Mouse (Mus musculus): Measurements from ENCODE around the gene Cyth3. TPM values are rescaled to one million over a fixed set of nuclear protein-coding genes. Genes with fewer than 3 reads are reported as not detected.
A peak's percentile ranks its signal among the peaks of the same experiment; 100 is the strongest.

Gene Cyth3
- polyA plus RNA-seq, 1 experiment from 2014 or later: 39.8 TPM

DNA sequence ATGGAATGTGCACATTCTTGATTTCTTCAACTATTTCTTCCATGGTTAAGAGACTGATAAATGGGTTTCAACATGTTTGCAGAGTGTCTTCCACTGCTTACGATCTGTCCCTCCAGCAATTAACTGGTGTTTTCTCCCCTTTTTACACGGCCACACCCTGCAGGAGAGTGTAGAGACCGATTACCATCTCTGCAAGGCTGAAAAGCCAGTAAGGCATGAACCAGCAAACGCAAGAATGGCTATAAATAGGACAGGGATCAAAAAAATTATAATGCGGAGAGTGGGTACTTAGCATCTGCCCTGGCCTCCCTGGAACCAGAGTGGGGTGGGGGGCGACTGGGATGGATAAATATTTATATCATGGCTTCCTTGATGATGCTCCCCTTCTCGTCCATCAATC is 3.7 kb upstream of the Cyth3 start:
- H3K4me3 ChIP-seq: no peak overlapping the region
- 71% methylated on average over 7 of the region's 7 CpGs for WGBS
- H3K4me1 ChIP-seq: peaks cover 25% of the 10 kb centered on the region
- no peak overlapping the region for H3K9ac ChIP-seq
- H3K9me3 ChIP-seq (replicated peaks): no peaks in the 10 kb centered on the region
- H3K27ac ChIP-seq: no peak overlapping the region
- ATAC-seq (ENCODE audit: low FRiP score): no peak
- H3K27me3 ChIP-seq: no peaks in the 10 kb centered on the region
- H3K4me2 ChIP-seq (replicated peaks): no peak overlapping the region
- no peaks in the 10 kb centered on the region for H3K36me3 ChIP-seq

DNA sequence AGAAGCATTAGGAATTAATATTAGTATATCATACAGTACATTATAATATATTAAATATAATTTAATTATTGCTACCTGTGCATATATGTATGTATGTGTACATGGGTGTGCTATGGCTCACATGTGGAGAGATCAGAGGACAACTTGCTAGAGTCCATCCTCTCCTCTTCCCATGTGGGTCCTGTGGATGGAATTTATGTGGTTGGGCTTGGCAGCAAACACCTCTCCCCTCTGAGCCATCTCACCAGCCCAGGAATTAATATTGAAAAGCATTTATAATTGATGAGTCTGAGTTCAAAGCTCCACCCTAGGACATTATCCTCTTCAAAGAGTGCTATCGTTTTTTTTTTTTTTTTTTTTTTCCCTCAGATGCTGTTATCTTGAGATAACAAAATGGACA is 2.1 kb upstream of the Cyth3 start:
- ATAC-seq (ENCODE audit: low FRiP score): no peak
- H3K4me2 ChIP-seq (replicated peaks): no peak overlapping the region
- no peak overlapping the region for H3K9ac ChIP-seq
- H3K9me3 ChIP-seq (replicated peaks): no peaks in the 10 kb centered on the region
- 29% methylated on average over 1 of the region's 1 CpGs for WGBS
- H3K36me3 ChIP-seq: no peaks in the 10 kb centered on the region
- no peaks in the 10 kb centered on the region for H3K27me3 ChIP-seq
- no peak overlapping the region for H3K4me3 ChIP-seq
- peaks cover 31% of the 10 kb centered on the region for H3K4me1 ChIP-seq
- H3K27ac ChIP-seq: no peak overlapping the region

DNA sequence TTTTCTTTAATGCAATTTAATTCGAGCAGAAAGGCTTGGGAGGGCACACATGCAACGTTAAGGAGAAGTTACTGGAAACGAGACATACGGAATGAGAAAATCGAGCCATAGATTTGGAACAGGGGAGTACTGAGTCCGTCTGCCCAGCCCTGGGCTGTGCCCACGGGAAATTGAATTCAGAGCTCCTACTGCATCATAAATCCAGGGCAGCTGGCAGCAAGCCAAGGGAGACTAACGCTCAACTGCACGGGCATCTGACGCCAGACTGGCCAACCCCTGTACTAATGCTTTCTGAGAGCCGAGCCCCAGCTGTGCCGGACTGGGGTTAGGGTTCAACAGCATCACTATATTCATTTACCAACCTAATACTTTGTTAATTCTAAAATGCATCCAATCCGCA is 1.3 kb upstream of the Cyth3 start:
- H3K36me3 ChIP-seq: no peaks in the 10 kb centered on the region
- 39% methylated on average over 13 of the region's 13 CpGs for WGBS
- 0 out of 2 replicates have a peak overlapping the region, but pooled peaks have one; percentile 15 for H3K4me2 ChIP-seq (replicated peaks)
- peak; percentile 43; the same call in 1 of the 2 replicates for ATAC-seq (ENCODE audit: low FRiP score)
- H3K27me3 ChIP-seq: no peaks in the 10 kb centered on the region
- H3K27ac ChIP-seq: 0 out of 2 replicates have a peak overlapping the region, but pooled peaks have one; percentile 3
- H3K4me3 ChIP-seq: no peak overlapping the region
- peaks cover 37% of the 10 kb centered on the region for H3K4me1 ChIP-seq
- no peaks in the 10 kb centered on the region for H3K9me3 ChIP-seq (replicated peaks)
- H3K9ac ChIP-seq: no peak overlapping the region

GRCm38 (mm10) chr5:143622623-143623150 is 440 bp downstream of the Cyth3 start:
- Histone ChIP-seq H3K4me1 (peaks cover 42% of the 10 kb centered on the region), H3K4me2 (replicated peaks) (peak overlapping the region; percentile 88), H3K36me3 (no peaks in the 10 kb centered on the region), H3K27me3 (no peaks in the 10 kb centered on the region), H3K27ac (peak overlapping the region; percentile 75), H3K9ac (peak overlapping the region; percentile 77), H3K4me3 (peak overlapping the region; percentile 82), H3K9me3 (replicated peaks) (no peaks in the 10 kb centered on the region)
- ATAC-seq (ENCODE audit: low FRiP score): peak; percentile 82
- 1% methylated on average over 48 of the region's 48 CpGs for WGBS

DNA sequence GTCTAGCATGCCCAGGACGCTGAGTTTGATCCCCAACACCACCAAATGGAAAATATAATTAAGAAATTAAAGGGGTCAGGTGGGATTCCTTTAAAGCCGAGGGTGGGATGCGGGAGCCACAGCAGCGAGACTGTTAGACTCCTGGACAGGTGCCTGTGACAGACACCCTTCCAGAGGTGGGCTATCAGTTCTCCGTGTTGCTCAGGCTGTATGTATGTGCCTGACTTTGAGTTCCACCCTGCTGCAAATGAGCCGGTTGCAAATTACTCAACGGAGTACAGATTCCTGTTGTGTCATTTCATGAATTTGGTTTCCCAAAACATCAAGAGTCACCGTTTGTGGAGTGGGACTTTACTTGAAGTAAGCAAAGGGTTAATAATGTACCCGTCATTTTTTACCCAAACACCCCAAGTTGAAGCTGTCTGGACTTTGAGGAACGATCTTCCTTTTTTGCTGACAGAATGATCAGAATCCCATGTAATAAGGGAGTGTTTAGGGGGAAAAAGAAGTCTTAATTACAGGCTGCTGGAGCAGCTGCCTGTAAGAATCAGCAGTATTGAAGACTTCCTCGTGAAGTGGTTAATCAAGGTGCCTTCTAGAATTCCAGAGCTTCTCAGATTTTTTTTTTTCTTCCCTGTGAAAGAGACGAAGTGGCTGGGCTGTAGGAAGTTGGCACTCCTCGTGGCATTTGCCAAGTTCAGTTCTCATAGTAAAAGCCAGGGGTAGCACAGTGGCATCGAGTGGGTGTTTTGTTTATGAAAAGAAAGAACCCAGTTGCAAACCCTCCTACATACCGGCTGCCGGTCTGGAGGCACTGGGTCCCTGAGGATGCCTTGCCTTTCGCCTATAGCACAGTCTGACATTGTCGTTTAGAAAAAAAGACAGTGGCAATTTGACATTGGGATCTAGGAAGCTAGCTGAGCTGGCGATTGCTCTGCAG is 1.4 kb downstream of the Cyth3 start:
- Histone ChIP-seq H3K9ac (no peak overlapping the region), H3K9me3 (replicated peaks) (no peaks in the 10 kb centered on the region), H3K4me3 (peak overlapping the region; percentile 82), H3K4me2 (replicated peaks) (peak overlapping the region; percentile 88), H3K36me3 (no peaks in the 10 kb centered on the region), H3K4me1 (peaks cover 38% of the 10 kb centered on the region), H3K27me3 (no peaks in the 10 kb centered on the region), H3K27ac (no peak overlapping the region)
- WGBS: 53% methylated on average over 19 of the region's 19 CpGs
- no peak for ATAC-seq (ENCODE audit: low FRiP score)

DNA sequence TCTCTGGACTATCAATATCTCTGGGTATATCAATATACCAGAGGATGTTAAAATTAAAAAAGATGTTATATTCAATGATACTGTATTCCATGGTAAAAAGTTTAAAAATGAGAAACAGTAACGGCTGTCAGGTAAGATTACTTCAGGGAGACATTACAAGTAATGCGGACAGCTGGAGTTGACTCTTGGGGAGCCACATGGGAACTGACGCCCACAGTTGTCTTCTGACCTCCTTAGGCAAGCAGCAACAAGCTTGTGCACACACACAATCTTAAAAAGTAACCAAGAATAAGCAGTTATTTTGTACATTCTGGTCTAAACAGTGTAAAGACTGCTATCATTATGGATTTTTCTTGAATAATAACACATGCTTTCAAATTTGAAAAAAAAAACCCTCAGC is 2.2 kb downstream of the Cyth3 start:
- Histone ChIP-seq H3K4me2 (replicated peaks) (no peak overlapping the region), H3K36me3 (no peaks in the 10 kb centered on the region), H3K27ac (no peak overlapping the region), H3K4me1 (peaks cover 38% of the 10 kb centered on the region), H3K4me3 (no peak overlapping the region), H3K27me3 (no peaks in the 10 kb centered on the region), H3K9ac (no peak overlapping the region), H3K9me3 (replicated peaks) (no peaks in the 10 kb centered on the region)
- WGBS: 80% methylated on average over 3 of the region's 3 CpGs
- ATAC-seq (ENCODE audit: low FRiP score): no peak

- Histone ChIP-seq H3K4me3 (no peak overlapping the region), H3K36me3 (no peaks in the 10 kb centered on the region), H3K9ac (no peak overlapping the region), H3K27ac (no peak overlapping the region), H3K27me3 (no peaks in the 10 kb centered on the region), H3K4me1 (peaks cover 38% of the 10 kb centered on the region), H3K9me3 (replicated peaks) (peaks cover 5% of the 10 kb centered on the region; the same call in 1 of the 2 replicates), H3K4me2 (replicated peaks) (no peak overlapping the region)
- ATAC-seq (ENCODE audit: low FRiP score): no peak
- WGBS: 86% methylated on average over 12 of the region's 12 CpGs
Observed at GRCm38 (mm10) chr5:143625497-143625896, 3.2 kb downstream of the Cyth3 start.

DNA sequence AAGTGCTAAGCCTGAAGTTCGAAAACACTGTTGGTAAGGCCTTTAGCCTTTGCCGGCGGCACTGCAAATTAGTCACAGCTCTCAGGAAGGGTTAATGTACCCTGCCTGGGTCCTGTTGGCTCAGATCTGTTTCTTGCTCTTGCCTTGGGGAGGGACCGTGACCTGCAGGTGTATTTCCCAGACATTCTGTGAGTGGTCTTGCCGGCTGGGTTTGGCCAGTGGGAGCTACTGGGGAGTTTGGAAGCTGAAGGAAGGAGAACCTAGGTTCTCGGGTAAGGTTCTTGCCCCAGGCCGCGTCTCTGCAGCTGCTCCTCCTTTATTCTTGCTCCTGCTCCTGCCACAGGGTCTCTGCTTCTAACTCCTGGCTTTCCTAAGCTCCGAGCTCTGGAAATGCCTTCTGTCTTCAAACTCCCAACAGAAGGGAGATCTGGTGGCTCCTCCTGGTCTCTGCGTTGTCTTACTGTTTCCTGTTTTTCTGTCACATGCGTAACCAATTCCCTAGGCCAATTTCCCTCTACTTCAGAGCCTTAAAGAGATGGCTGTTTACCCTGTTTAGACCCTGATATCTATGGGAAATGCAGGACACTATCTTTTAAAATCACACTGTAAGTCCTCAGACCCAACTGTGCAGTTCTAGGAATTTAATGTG is 3.8 kb downstream of the Cyth3 start:
- no peak for ATAC-seq (ENCODE audit: low FRiP score)
- peaks cover 5% of the 10 kb centered on the region; the same call in 1 of the 2 replicates for H3K9me3 ChIP-seq (replicated peaks)
- peak overlapping the region; percentile 11; the same call in 1 of the 2 replicates for H3K4me2 ChIP-seq (replicated peaks)
- H3K4me3 ChIP-seq: no peak overlapping the region
- H3K9ac ChIP-seq: no peak overlapping the region
- no peaks in the 10 kb centered on the region for H3K36me3 ChIP-seq
- peaks cover 34% of the 10 kb centered on the region for H3K4me1 ChIP-seq
- H3K27me3 ChIP-seq: no peaks in the 10 kb centered on the region
- no peak overlapping the region for H3K27ac ChIP-seq
- WGBS: 63% methylated on average over 11 of the region's 11 CpGs

DNA sequence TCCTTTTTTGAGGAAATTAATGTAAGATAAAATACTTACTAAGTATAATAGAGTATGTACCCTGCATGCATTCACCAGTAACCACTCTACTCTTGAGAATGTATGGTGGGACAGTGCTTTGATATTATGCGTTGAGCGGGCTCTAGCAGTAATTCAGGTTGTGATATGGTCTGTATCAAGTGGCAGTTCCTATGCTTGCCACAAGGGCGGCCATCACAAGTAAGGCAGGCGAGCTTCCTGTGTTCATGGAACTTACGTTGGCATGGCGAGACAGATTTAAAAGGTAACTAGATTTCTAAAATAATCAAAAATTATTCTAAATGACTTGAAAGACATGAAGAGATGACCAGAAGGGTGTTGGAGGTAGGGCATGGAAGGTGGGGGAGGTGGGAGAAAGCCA is 5.3 kb downstream of the Cyth3 start:
- Histone ChIP-seq H3K4me2 (replicated peaks) (no peak overlapping the region), H3K4me1 (peaks cover 26% of the 10 kb centered on the region), H3K9me3 (replicated peaks) (peaks cover 5% of the 10 kb centered on the region; the same call in 1 of the 2 replicates), H3K27me3 (no peaks in the 10 kb centered on the region), H3K9ac (no peak overlapping the region), H3K36me3 (no peaks in the 10 kb centered on the region), H3K4me3 (no peak overlapping the region), H3K27ac (no peak overlapping the region)
- ATAC-seq (ENCODE audit: low FRiP score): no peak
- 95% methylated on average over 6 of the region's 6 CpGs for WGBS

DNA sequence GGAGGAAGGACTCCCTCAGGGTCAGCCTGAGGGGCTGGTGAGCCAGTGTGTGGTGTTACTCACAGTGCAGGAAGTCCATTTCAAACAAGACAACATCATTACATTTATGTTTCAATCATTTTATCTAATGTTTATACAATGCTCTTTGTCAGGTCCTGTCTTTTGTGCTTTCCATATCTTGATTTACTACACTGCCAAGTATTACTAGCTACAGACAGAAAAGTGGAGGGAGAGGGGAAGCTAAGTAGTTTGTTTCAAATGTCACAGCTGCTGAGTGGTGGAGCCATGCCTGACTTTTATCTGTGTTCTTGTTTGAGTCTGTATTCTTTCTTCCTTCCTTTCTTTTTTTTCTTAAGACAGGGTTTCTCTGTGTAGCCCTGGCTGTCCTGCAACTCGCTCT is 5.7 kb downstream of the Cyth3 start:
- no peak for ATAC-seq (ENCODE audit: low FRiP score)
- no peak overlapping the region for H3K27ac ChIP-seq
- peaks cover 5% of the 10 kb centered on the region; the same call in 1 of the 2 replicates for H3K9me3 ChIP-seq (replicated peaks)
- WGBS: 100% methylated on average over 1 of the region's 1 CpGs
- H3K4me3 ChIP-seq: no peak overlapping the region
- no peak overlapping the region for H3K4me2 ChIP-seq (replicated peaks)
- peaks cover 23% of the 10 kb centered on the region for H3K4me1 ChIP-seq
- H3K36me3 ChIP-seq: no peaks in the 10 kb centered on the region
- H3K27me3 ChIP-seq: no peaks in the 10 kb centered on the region
- H3K9ac ChIP-seq: no peak overlapping the region

DNA sequence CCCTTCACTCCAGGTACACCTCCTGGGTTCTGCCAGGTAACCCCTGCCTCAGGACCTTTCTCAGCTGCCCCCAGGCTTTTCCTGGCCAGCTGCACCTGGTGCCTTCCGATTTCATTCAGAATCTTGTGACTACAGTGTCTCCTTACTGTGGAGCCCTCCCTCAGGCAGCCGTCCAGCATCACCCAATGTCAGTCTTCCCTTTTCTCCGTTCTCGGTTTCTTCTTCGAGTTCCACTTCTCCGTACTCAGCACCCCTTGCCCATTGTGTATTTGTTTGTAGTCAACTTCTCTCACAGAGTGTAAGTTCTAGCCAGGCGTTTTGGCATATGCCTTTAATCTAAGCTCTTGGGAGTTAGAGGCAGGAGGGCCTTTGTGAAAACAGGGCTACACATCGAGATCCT is 7.4 kb downstream of the Cyth3 start:
- H3K27ac ChIP-seq: no peak overlapping the region
- no peak for ATAC-seq (ENCODE audit: low FRiP score)
- 93% methylated on average over 8 of the region's 8 CpGs for WGBS
- H3K4me2 ChIP-seq (replicated peaks): no peak overlapping the region
- peaks cover 19% of the 10 kb centered on the region for H3K4me1 ChIP-seq
- H3K36me3 ChIP-seq: no peaks in the 10 kb centered on the region
- no peak overlapping the region for H3K4me3 ChIP-seq
- peaks cover 5% of the 10 kb centered on the region; the same call in 1 of the 2 replicates for H3K9me3 ChIP-seq (replicated peaks)
- no peaks in the 10 kb centered on the region for H3K27me3 ChIP-seq
- no peak overlapping the region for H3K9ac ChIP-seq

DNA sequence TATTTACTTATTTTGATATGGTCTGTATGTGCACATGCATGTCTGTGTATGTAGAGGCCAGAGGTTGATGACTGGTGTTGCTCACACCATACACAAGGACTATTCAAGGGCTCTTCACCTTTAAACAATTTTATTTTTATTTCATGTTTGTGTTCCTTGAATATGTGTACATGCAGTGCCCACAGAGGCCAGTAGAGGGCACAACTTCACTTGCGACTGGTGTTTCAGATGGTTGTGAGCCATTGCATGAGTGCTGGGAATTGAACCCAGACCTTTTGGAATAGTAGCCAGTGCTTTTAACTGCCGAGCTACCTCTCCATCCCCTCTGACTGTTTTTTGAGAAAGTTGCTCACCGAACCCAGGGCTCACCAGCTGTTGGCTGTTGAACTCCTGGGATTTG is 8.0 kb downstream of the Cyth3 start:
- H3K9me3 ChIP-seq (replicated peaks): peaks cover 5% of the 10 kb centered on the region; the same call in 1 of the 2 replicates
- no peak overlapping the region for H3K4me2 ChIP-seq (replicated peaks)
- peaks cover 22% of the 10 kb centered on the region for H3K4me1 ChIP-seq
- H3K9ac ChIP-seq: no peak overlapping the region
- H3K27me3 ChIP-seq: no peaks in the 10 kb centered on the region
- H3K27ac ChIP-seq: no peak overlapping the region
- no peak overlapping the region for H3K4me3 ChIP-seq
- no peaks in the 10 kb centered on the region for H3K36me3 ChIP-seq
- WGBS: 98% methylated on average over 3 of the region's 3 CpGs
- ATAC-seq (ENCODE audit: low FRiP score): no peak

Data from hindbrain, embryonic 12.5 days (tissue).